Mouse (Mus musculus) cortical plate, adult 2 months (tissue): ENCODE results near the gene Dap.

Experiments
- CTCF ChIP-seq: fragments of 200-500 bp; IDR thresholded peaks from 2 replicates; pipeline ENCODE4 v1.5.1; 2011; ENCODE audit warnings: mild to moderate bottlenecking, control low read depth, low read length; ENCODE audit not compliant: insufficient read depth; ENCODE audit errors: extremely low read depth
- POLR2A ChIP-seq: fragments of 200-500 bp; IDR thresholded peaks from 2 replicates; pipeline ENCODE4 v1.6.1; 2011; ENCODE audit warnings: mild to moderate bottlenecking, low read length, control low read depth; ENCODE audit not compliant: insufficient read depth; ENCODE audit errors: extremely low read depth

- no peak for TF ChIP-seq CTCF
- no peak for TF ChIP-seq POLR2A
Observed at GRCm38 (mm10) chr15:31279120-31279519, 55.0 kb downstream of the Dap start.
